Mouse (Mus musculus) retina, postnatal 1 day (tissue): ENCODE measurements at regions not wholly inside any gene's neighbourhood (a gene's known extent, or its start where the extent isn't known, plus 50 kb on each side); places are given as distances from the start of the nearest gene placed in this dataset.

Source experiments
- DNase-seq: peaks from one replicate; pipeline ENCODE4 v3.0.0-alpha.2; 2012

DNA sequence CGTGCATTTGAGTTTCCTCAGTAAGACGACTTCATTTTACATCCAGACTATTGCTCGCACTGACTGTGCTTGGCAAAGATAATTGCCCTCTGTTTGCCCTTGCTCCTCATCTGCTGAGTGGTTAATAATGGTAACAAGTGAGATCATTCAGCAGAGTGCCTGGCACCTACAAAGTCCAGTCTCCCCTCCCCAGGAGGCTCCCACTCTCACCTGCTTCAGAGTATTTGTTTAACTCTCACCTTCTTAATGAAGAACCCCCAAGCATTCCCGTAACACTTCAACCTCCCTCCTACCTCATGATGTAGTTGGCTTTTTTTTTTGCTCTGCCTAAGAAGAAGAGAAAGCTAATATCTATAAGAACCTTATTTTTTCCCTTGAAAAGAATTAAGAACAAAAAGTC, 288.6 kb upstream of the Sel1l start:
- no peak for DNase-seq

DNA sequence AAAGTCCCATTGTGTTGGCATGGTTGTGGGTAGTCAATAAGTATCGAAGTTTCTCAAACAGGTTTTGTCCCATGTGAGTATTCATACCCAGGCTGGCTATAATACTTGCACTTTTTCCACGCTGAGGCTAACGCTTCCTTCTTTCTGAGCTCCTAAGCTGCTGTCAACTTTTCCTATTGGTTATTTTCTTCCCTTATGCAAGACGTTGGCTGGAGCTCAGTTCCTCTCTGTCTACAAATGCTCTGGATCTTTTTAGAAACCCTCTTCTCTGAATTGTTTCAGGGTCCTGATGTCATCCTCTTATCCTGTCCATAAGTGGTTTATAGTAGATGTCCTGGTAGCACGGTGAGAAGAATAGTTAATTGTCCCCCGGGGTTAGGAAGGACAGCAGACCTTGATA, 278.7 kb upstream of the Sel1l start:
- DNase-seq = no peak

DNA sequence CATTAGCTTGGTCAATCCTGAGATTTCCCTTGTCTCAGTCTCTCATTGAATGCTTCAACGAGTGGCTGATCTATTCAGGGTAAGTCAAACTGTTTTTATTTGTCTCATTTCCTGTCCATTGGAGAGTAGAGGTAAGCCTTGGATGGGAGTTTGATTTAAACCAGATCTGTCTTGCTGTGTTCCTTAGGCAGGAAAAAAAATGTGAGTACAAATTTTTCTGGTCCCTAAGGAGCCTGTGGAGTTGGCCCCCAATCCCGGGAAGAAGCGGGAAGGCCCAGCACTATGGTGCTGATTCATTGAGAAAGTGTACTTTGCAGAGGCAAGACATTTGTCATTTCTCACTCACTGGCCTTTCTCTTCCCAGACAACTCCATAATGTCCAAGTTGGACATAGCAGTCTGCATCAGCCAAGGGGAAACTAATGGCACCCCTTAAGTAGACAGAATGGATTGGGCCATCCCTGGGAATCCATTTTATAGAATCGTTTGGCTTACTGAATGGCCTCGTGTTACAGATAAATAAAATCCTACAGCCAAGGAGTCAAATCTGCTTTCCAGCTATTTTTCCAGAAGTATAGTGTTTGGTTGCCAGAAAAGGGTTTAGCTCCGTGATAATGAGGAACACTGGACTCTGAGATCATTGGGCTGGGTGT, 271.3 kb upstream of the Sel1l start:
- DNase-seq = no peak

DNA sequence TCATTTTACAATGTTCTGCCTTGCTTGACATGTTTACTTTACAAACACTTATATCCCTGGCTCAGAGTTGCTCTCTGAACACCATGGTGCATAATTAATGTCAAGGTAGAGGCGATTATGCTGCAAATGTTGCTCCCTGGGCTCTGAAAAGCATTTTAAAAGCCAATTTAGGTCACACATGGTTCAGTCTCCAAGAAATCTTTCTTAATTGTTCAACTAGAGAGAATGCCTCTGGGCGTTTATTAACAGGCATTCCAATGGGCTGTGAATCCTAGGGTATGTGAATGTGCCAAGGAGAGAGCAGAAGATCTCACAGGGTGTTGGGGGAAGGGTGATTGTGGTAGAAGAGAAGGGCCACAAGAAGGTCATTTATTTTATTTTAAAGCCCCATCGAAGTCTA, 260.7 kb upstream of the Sel1l start:
- peak; percentile 11 for DNase-seq

DNA sequence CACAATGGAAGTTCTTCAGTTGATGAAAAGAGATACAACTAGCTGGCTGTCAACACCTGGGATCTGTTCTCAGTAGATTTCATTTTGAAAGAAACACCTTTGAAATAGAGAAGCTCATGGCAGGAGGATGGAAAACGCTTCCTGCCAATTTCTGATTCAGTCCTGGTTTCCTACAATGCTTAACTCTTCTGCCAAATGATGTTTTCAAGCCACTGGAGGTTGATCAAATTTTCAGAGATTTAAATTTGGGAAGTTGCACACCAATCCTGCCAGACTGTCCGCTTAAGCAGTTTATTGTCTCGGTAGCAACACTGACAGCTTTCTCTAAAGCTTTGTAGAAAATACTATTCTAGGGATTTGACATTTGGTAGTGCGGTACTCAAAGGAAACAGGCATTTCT, 251.1 kb upstream of the Sel1l start:
- no peak for DNase-seq

DNA sequence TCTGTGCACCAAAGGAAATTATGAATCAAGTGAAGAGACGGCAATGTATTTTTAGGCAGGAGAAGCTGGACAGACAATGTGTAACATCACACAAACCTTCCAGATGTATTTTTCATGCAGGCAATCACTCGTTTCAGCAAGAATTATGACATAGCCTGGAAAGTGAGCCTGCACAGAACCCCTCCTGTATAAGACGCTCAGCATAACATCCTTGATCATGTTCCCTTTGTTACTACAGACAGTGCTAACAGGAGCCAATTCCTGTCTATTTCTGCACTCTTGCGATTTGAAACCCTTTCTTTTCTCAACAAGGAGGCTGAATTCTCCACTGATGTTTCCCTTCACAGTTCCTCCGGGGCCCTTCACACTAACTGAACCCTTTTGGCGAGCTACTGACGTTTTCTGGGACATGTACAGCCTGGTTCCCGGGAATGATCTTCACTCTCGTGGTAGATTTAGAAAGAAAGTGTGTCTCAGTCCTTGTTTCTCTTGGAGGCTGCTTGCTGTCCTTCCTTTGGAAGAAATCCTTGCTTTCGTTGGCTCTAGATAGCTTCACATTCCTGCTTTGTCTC, 243.9 kb upstream of the Sel1l start:
- no peak for DNase-seq

DNA sequence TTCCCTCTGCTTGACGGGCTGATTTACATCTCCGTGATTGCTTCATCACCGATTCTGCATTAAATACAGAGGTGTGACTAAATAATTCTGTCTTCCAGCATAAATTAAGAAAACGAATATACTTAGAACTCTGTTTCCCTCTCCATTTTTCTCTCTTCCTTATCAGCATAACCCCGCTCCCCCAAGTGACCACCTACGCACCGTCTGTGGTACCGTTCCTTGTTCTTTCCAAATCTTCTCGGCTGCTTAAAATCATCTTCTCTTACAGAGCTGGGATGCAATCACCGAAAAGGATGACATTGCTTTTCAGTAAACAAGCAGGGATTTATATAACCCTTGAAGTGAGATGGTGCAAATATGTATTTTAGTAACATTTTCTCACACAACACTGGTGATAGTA, 224.3 kb upstream of the Sel1l start:
- DNase-seq = no peak

DNA sequence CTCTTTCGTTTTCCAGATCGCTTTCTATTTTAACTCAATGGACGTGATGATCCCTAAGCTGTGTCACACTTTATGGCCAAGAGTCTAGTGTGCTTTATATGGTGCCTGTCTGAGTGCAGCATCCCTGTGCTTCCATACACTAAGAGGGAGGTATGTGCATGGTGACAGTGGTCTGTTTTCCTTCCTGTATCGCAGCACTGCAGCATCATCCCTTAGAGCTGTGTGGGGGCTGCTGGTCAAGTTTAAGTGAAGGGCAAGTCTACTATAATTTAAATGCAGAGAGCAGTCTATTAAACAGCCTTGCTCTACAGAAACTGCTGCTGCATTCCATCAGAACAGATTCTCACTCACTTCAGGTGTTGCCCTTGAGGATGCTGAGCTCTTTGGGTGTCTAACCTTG, 213.8 kb upstream of the Sel1l start:
- DNase-seq = no peak

DNA sequence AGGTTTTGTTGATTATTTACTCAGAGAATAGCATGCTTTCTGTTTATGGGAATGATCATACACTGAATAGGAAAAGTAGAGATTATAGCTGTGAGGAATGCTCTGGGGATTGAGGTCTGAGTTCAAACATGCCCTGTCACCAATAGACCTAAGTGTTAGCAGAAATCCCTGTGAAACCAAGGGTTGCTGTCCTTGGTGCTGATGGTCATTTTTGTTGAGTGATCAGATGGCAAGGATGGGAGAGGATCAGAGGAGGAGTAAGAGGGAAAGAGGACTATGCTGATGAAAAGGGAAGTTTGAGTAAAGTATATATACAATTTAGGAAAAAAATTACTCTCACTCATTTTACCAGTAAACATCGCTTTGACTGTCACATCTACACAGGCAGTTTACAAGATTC, 191.5 kb upstream of the Sel1l start:
- DNase-seq = peak; percentile 62

DNA sequence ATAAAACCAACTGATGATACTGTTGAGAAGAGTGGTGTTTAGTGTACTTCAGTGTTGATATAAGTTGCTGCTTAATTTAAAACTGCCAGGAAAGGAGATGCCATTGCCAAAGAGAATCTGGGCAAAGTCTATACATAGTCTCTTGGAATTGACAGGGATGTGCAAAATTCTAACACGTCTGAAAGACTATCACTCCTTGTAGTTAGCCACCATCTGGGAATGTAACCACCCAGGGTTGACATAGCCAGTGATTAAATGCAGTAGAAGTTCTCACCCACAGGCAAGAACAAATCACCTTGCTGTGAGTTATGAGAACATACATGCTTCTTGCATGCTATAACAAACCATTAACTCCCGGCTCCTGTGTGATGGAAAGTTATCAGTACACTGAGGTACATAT, 180.2 kb upstream of the Sel1l start:
- DNase-seq = no peak

DNA sequence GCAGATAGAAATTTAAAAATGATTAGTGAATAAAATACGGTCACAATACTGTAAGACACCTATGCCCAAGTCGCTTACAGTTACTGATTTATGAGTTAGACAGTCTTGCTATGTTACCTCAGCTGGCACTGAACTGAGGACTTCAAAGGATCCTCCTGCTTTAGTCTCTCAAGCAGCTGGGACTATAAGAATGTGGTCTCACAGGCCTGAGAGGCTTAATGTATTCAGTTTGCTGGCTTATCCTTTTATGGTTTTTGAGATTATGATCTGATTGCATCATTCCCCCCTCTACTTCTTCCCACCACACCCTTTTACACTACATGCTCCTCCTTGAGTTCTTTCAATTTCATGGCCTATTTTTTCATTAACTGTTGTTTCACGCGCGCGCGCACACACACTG, 179.4 kb upstream of the Sel1l start:
- DNase-seq = no peak

DNA sequence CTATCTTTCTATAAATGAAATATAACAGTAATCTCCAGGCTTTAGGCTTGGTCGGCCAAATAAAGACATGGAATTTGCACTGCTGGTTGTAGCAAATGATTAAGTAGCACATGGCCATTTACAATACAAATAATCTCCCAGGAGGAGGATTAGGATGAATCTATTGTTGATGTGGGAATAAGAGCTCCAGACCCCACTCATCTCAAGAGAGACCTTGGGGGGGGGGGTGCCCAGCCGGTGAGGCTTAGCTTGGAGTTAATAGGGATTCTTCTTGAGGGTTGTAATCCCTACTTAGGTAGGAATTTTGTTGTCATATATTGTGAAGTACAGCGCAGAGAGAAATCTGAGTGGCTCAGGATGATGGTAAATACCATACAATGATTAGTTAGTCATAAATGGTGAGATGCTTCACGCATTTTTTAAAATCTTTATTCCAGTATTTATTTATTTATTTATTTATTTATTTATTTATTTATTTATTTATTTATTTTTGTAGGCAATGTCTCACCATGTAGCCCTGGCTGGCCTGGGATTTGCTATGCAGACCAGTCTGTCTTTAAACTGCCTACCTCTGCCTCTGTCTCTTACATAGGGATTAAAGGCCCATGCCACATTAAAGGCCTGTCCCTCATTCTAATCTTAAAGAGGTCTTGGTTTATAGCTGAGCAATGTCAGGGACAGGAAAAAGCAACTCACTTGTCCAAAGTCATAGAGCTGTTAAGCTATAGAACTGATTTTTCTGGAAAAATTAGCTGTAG, 175.7 kb upstream of the Sel1l start:
- peak; percentile 84 for DNase-seq

DNA sequence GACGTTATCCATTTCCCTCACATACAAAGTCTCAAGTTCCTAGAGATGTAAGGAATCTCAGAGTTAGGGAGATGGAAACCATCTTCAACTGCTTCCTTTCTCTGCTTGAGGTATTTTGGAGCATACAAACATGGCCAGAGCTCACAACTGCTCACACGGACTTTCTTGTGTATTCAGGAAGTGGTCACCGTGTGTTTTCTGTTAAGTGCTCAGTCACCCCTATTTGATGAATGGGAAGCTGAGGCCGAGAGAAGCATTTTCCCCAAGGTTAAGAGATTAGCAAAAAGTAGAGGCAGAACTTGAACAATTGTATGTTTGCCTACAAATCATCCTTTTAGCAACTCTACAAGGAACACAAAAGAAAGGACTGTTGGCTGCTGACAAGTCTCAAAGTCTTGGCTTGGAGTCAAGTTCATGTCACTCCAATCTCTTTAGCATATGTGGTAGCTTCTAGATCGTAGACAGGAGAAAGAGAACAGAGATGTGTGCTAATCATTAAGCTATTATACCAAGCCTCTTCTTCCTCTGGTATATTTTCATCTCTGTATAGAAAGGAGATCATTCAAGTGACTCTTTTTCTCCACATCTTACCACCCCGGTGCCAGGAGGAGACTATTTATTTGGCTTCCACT, 170.8 kb upstream of the Sel1l start:
- DNase-seq = peak; percentile 24

DNA sequence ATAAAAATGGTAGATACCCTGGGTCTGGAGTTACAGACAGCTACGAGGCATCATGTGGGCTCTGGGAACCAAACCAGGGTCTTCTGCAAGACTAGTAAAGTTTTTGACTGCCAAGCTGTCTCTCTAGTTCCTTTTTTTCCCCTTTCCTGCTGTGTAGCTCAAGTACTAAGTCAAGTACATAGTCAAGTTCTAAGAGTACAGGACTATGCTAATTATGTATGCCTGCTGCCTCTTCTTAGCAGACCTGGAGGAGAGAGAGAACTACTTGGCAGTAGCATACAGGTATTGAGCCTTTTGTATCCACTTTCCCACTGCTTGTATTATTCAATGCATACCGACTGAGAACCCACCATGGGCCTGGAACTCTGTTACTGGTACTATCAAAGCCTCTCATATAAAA, 166.4 kb upstream of the Sel1l start:
- DNase-seq = no peak

DNA sequence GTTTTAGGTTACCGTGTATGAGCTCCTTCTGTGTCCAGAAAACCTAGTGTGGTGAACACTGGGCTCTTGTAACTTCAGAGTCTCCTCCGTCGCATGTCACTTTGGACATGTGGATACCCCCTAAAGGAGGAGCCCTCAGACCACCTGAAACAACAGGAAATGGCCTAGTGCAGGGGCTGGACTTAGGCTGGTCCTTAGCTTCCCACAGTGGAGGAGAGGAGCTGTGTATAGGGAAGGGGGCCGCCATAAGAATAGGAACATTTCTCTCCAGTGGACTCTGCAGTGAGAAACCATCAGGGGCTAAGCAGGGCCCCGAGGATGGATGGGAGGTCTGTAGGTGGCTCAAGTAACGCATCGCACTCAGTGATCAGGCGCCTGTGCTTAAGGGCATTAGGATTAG, 165.0 kb upstream of the Sel1l start:
- no peak for DNase-seq

DNA sequence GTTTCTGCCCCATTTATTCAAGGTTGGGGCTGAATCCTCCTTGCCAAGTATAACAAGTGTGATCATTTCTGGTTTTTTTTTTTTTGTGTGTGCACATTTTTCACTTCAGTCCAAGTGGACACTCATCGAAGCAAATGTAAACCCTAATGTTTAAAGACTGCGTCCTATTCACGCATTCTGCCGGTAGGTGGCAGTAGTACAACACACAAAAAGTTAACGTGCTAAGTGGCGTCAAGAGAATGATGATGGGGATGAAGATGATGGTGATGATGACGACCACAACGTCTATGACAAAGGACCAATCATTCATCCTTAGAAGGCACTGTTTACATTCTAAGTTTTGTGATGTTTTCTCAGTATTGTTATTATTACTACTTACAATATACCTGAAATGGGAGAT, 164.3 kb upstream of the Sel1l start:
- DNase-seq = peak; percentile 81

DNA sequence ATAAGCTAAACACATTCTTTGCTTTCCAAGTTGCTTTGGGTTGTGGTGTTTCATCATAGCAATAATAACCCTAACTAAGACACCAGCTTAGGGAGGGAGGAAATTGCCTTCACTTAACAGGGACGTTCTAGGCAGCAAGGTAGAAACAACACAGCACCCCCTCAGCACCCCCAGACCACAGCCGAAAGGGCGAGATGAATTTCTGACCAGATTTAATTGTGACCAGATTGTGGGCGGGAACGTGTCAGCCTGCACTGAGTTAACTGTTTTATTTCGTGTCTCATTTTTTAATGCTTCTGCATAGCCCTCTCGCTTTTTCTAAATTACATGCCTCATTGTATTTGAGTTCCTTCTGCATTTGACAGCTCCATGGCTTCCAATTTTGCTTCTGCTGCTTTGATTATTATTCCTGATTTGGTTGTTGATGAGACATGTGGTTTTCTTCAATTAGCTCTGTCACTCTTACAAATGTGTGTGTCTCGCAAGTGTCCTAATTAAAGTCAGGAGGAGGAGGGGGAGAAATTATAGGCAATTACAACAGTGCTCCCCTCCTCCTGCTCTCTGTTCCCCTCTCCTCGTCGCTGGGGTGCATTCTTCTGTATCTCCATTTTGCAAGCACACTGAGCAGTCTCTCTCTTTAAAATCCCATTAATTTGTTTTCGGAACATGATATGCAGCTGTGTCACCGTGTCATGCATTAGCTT, 155.6 kb upstream of the Sel1l start:
- DNase-seq = peak; percentile 69

DNA sequence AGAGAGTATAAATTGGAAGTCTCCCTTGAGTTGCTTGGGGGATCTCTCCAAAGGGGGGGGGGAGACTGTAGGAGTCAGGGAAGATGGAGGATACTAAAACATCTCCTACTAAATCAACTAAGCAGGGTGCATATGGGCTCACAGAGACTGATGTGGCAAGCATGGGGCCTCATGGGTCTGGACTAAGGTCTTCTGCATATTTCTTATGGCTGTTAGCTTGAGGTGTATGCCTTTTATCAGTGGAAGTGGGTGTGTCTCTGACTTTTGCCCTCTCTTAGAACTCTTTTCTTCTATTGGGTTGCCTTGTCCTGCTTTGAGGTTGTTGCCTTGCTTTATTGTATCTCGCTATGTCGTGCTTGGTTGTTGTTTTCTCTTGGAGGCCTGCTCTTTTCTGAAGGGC, 150.1 kb upstream of the Sel1l start:
- DNase-seq = no peak

DNA sequence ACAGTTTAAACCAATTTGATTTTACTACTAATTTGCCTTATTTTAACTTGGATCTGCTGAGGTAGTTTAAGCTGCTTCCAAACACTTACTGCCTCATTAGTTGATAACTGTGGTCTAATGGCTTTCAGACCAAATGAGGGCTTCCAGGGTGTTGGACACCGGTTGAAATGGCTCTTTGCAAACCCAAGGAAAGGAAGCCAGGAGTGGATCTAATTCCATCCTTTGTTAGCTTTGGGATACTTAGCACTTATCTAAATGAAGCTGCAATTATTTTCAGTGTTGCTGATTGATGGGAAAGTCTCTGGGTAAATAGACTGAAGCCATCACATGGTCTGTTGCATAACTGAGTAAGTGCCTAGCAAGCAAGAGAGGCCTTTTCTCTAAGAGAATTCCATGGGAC, 148.4 kb upstream of the Sel1l start:
- no peak for DNase-seq

DNA sequence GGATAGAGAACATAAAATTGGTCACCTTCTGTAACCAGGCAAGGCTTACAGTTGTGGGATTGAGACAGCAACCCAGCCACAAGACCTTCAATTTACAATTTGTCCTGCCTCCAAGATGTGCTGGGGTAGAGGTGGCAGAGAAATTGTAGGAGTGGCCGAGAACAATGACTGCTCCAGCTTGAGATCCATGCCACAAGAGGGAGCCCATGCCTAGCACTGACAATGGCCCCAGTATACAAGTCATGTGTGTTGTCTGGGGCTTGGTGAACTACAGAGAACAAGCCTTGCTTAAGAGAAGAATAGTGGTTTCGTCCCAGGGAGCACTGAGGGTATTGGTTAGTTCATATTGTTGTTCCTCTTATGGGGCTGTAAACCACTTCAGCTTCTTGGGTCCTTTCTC, 146.6 kb upstream of the Sel1l start:
- DNase-seq = peak; percentile 25

DNA sequence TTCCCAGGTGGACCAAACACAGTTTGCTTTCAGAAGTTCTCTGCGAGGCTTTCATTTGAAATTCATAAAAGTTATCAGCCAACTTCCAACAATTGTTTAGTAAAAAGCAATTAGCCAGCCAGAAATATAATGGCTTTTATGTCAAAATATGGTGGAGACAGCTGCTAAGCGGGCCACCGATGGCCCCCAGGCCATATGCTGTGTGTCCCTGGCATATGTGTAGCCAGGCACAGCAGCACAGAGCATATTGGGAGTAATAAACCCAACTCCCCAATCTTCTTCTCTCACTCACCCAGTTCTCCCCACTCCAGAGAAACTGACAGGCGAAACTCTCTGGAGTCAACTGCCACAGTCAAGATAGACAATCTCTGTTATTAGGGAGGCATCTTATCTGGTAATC, 137.5 kb upstream of the Sel1l start:
- DNase-seq = no peak

DNA sequence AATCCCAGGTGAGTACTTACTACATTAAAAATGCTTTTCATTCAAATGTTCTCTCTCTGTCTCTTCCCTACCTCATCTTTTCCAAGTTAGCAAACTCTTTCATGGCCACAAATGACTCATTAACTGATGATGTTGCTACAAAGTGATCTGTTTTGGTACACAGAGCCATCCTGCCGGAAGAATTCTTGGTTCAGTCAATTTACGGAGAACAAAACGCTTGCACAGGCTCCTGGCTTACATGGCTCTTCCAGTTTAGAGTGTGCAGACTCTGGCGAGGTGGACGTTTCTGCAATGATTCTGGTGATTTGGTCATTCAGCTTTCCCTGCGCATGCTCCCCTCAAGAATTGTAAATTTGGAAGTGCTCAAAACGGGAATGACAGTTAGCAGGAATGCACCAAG, 131.4 kb upstream of the Sel1l start:
- peak; percentile 34 for DNase-seq

DNA sequence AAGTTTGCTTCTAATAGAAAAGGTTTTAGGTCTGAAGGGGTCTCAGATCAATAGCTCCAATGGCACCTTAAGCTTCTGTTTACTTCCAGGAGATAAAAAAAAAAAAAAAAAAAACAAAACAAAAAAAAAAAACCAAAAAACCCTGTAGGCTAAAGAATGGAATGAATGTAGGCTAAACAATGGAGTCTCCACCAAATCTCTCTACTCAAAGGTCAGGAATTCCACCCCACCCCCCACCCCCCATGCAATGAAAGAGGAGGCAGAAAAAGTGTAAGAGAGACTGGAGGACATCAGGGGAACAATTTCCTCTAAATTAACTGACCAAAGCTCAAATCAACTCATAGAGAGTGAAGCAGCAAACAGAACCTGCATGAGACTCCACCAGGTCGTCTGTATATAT, 122.1 kb upstream of the Sel1l start:
- DNase-seq = no peak

DNA sequence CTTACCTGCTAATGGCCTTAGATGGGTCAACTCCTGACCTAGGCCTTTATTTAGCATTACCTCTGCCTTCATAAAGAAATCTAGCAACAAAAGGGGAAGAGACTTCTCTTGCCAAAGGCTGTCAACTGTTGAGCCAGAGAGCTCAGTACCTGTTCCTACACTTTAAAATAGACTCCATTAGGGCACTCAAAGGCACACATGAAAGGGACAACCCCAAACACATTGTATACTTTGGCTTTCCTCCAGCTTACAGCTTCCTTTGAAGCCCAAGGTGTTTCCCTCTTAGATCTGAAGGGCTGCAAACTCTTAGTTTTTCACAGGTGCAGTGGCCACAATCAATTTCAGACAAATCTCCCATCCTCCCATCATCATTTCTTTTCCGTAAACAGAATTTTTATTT, 117.0 kb upstream of the Sel1l start:
- no peak for DNase-seq
